Mouse (Mus musculus) CH12.LX (cell line): Measurements from ENCODE around the gene Hes5. TPM values are rescaled to one million over a fixed set of nuclear protein-coding genes. Genes with fewer than 3 reads are reported as not detected.
A peak's percentile ranks its signal among the peaks of the same experiment; 100 is the strongest.

Experiments used
- DNase-seq: peaks from one replicate; pipeline ENCODE4 v3.0.0-alpha.2; 2013; ENCODE audit errors: extremely low read depth
- H3K27ac ChIP-seq: 2 replicates; pipeline ENCODE4 v1.5.1; 2012; ENCODE audit warnings: low read depth, mild to moderate bottlenecking, control low read depth, moderate library complexity; ENCODE audit not compliant: insufficient read depth
- H3K27me3 ChIP-seq: replicated peaks from 2 replicates; pipeline ENCODE3; 2012; ENCODE audit warnings: inconsistent platforms
- H3K36me3 ChIP-seq, 2 experiments: replicated peaks in 1 of 2; 2 replicates each; pipeline versions ENCODE3 to v1.6.1; 2012; ENCODE audit warnings: inconsistent platforms in 1 of 2, low read length in 1 of 2, mild to moderate bottlenecking in 1 of 2, mixed read lengths in 1 of 2, moderate library complexity in 1 of 2; ENCODE audit not compliant: control insufficient read depth in 1 of 2, insufficient read depth in 1 of 2
- H3K4me1 ChIP-seq, 2 experiments: 2 replicates each; pipeline ENCODE4 v1.6.1; 2012; ENCODE audit warnings: inconsistent platforms in 1 of 2, moderate library complexity in 1 of 2; ENCODE audit not compliant: insufficient read depth in 2 of 2, control insufficient read depth in 1 of 2
- H3K4me2 ChIP-seq: 2 replicates; pipeline ENCODE4 v1.6.1; 2012; ENCODE audit warnings: low read depth, mild to moderate bottlenecking, control low read depth; ENCODE audit not compliant: poor library complexity, insufficient read depth, severe bottlenecking
- H3K4me3 ChIP-seq, 3 experiments: fragments of 150-350 bp in 1 of 3; sonication (generic) in 1 of 3; replicated peaks in 1 of 3; 2 replicates each; pipeline versions ENCODE3 to v1.5.1; 2011 to 2012; ENCODE audit warnings: low read depth in 2 of 3, low read length in 2 of 3, mild to moderate bottlenecking in 2 of 3, moderate library complexity in 2 of 3, control low read depth in 1 of 3, improper control_type of control experiment in 1 of 3, inconsistent platforms in 1 of 3, mixed read lengths in 1 of 3; ENCODE audit not compliant: poor library complexity in 1 of 3
- H3K79me2 ChIP-seq: replicated peaks from 2 replicates; pipeline ENCODE4 v1.6.1; 2012; ENCODE audit warnings: mild to moderate bottlenecking, moderate library complexity; ENCODE audit not compliant: control insufficient read depth, poor library complexity, insufficient read depth, severe bottlenecking; ENCODE audit errors: extremely low read depth
- H3K9ac ChIP-seq: 2 replicates; pipeline ENCODE4 v1.6.1; 2012; ENCODE audit warnings: low read depth, mild to moderate bottlenecking, control low read depth, moderate library complexity; ENCODE audit not compliant: insufficient read depth
- H3K9me3 ChIP-seq: replicated peaks from 2 replicates; pipeline ENCODE3; 2012; ENCODE audit warnings: low read length, inconsistent platforms, mixed read lengths
- BHLHE40 ChIP-seq: IDR thresholded peaks from 2 replicates; pipeline ENCODE4 v1.6.1; 2011; ENCODE audit warnings: mild to moderate bottlenecking, low read depth, low read length, improper control_type of control experiment
- CHD1 ChIP-seq: IDR thresholded peaks from 2 replicates; pipeline ENCODE4 v1.6.1; 2012; ENCODE audit warnings: low read depth, low read length, improper control_type of control experiment, inconsistent platforms
- CHD2 ChIP-seq: IDR thresholded peaks from 2 replicates; pipeline ENCODE4 v1.6.1; 2011; ENCODE audit warnings: low read length, improper control_type of control experiment
- CTCF ChIP-seq, 2 experiments: IDR thresholded peaks in 1 of 2; conservative IDR thresholded peaks in 1 of 2; 2 replicates each; pipeline ENCODE4 v1.5.1; 2011 to 2012; ENCODE audit warnings: low read depth in 2 of 2, low read length in 2 of 2, improper control_type of control experiment in 1 of 2, inconsistent platforms in 1 of 2, mild to moderate bottlenecking in 1 of 2, moderate library complexity in 1 of 2
- E2F4 ChIP-seq: IDR thresholded peaks from 2 replicates; pipeline ENCODE4 v1.6.1; 2011; ENCODE audit warnings: low read depth, low read length, improper control_type of control experiment; ENCODE audit not compliant: insufficient replicate concordance
- ELF1 ChIP-seq: IDR thresholded peaks from 2 replicates; pipeline ENCODE4 v1.6.1; 2014; ENCODE audit warnings: low read depth, mild to moderate bottlenecking, inconsistent platforms, low read length, improper control_type of control experiment
- EP300 ChIP-seq: IDR thresholded peaks from 2 replicates; pipeline ENCODE4 v1.6.1; 2011; ENCODE audit warnings: low read length, improper control_type of control experiment
- ETS1 ChIP-seq: conservative IDR thresholded peaks from 2 replicates; pipeline ENCODE4 v1.6.1; 2012; ENCODE audit warnings: low read depth, mild to moderate bottlenecking, inconsistent platforms, low read length, improper control_type of control experiment, moderate library complexity
- GABPA ChIP-seq: IDR thresholded peaks from 2 replicates; pipeline ENCODE4 v1.6.1; 2012; ENCODE audit warnings: low read depth, low read length, improper control_type of control experiment, inconsistent platforms; ENCODE audit not compliant: insufficient replicate concordance
- HCFC1 ChIP-seq: IDR thresholded peaks from 2 replicates; pipeline ENCODE4 v1.6.1; 2012; ENCODE audit warnings: low read depth, mild to moderate bottlenecking, inconsistent platforms, low read length, improper control_type of control experiment
- IRF4 ChIP-seq: IDR thresholded peaks from 2 replicates; pipeline ENCODE4 v1.6.1; 2014; ENCODE audit warnings: low read depth, mild to moderate bottlenecking, inconsistent platforms, low read length, improper control_type of control experiment
- JUN ChIP-seq: IDR thresholded peaks from 2 replicates; pipeline ENCODE4 v1.6.1; 2011; ENCODE audit warnings: low read depth, mild to moderate bottlenecking, low read length, improper control_type of control experiment, moderate library complexity; ENCODE audit not compliant: insufficient read depth
- JUND ChIP-seq: conservative IDR thresholded peaks from 2 replicates; pipeline ENCODE4 v1.6.1; 2011; ENCODE audit warnings: low read depth, low read length, improper control_type of control experiment
- KAT2A ChIP-seq: IDR thresholded peaks from 2 replicates; pipeline ENCODE4 v1.6.1; 2012; ENCODE audit warnings: low read length, improper control_type of control experiment, inconsistent platforms; ENCODE audit not compliant: insufficient replicate concordance
- MAFK ChIP-seq: IDR thresholded peaks from 2 replicates; pipeline ENCODE4 v1.6.1; 2011; ENCODE audit warnings: low read length, improper control_type of control experiment; ENCODE audit not compliant: insufficient replicate concordance
- MAX ChIP-seq: IDR thresholded peaks from 2 replicates; pipeline ENCODE4 v1.6.1; 2011; ENCODE audit warnings: low read length, improper control_type of control experiment
- MAZ ChIP-seq: IDR thresholded peaks from 2 replicates; pipeline ENCODE4 v1.6.1; 2012; ENCODE audit warnings: low read depth, mild to moderate bottlenecking, inconsistent platforms, low read length, improper control_type of control experiment, moderate library complexity
- MEF2A ChIP-seq: IDR thresholded peaks from 2 replicates; pipeline ENCODE4 v1.6.1; 2014; ENCODE audit warnings: low read depth, mild to moderate bottlenecking, inconsistent platforms, low read length, improper control_type of control experiment, borderline replicate concordance
- MXI1 ChIP-seq: IDR thresholded peaks from 2 replicates; pipeline ENCODE4 v1.6.1; 2011; ENCODE audit warnings: mild to moderate bottlenecking, low read depth, low read length, improper control_type of control experiment
- MYC ChIP-seq: IDR thresholded peaks from 2 replicates; pipeline ENCODE4 v1.6.1; 2011; ENCODE audit warnings: low read depth, mild to moderate bottlenecking, improper control_type of control experiment, low read length
- NELFE ChIP-seq: IDR thresholded peaks from 2 replicates; pipeline ENCODE4 v1.6.1; 2011; ENCODE audit warnings: low read depth, low read length, improper control_type of control experiment
- NRF1 ChIP-seq: IDR thresholded peaks from 2 replicates; pipeline ENCODE4 v1.6.1; 2014; ENCODE audit warnings: low read depth, mild to moderate bottlenecking, inconsistent platforms, low read length, improper control_type of control experiment, moderate library complexity
- PAX5 ChIP-seq: IDR thresholded peaks from 2 replicates; pipeline ENCODE4 v1.6.1; 2012; ENCODE audit warnings: low read length, inconsistent platforms, mixed read lengths
- POLR2A ChIP-seq: IDR thresholded peaks from 2 replicates; pipeline ENCODE4 v1.6.1; 2011; ENCODE audit warnings: low read depth, mild to moderate bottlenecking, improper control_type of control experiment, low read length
- POLR2AphosphoS2 ChIP-seq: IDR thresholded peaks from 2 replicates; pipeline ENCODE4 v1.6.1; 2011; ENCODE audit warnings: low read depth, low read length, improper control_type of control experiment
- RAD21 ChIP-seq: IDR thresholded peaks from 2 replicates; pipeline ENCODE4 v1.6.1; 2011; ENCODE audit warnings: low read depth, mild to moderate bottlenecking, low read length, improper control_type of control experiment, moderate library complexity
- RCOR1 ChIP-seq: conservative IDR thresholded peaks from 2 replicates; pipeline ENCODE4 v1.6.1; 2012; ENCODE audit warnings: low read depth, mild to moderate bottlenecking, inconsistent platforms, low read length, improper control_type of control experiment
- SIN3A ChIP-seq: IDR thresholded peaks from 2 replicates; pipeline ENCODE4 v1.6.1; 2012; ENCODE audit warnings: low read length, improper control_type of control experiment, inconsistent platforms
- SMC3 ChIP-seq: IDR thresholded peaks from 2 replicates; pipeline ENCODE4 v1.6.1; 2011; ENCODE audit warnings: low read depth, low read length, improper control_type of control experiment
- TBP ChIP-seq: conservative IDR thresholded peaks from 2 replicates; pipeline ENCODE4 v1.6.1; 2011; ENCODE audit warnings: low read depth, low read length, improper control_type of control experiment
- TCF12 ChIP-seq: IDR thresholded peaks from 2 replicates; pipeline ENCODE4 v1.6.1; 2014; ENCODE audit warnings: low read depth, mild to moderate bottlenecking, inconsistent platforms, low read length, improper control_type of control experiment
- UBTF ChIP-seq: IDR thresholded peaks from 2 replicates; pipeline ENCODE4 v1.6.1; 2012; ENCODE audit warnings: low read depth, mild to moderate bottlenecking, inconsistent platforms, low read length, improper control_type of control experiment, moderate library complexity
- USF1 ChIP-seq: IDR thresholded peaks from 2 replicates; pipeline ENCODE4 v1.6.1; 2014; ENCODE audit warnings: low read depth, mild to moderate bottlenecking, inconsistent platforms, low read length, improper control_type of control experiment
- USF2 ChIP-seq: conservative IDR thresholded peaks from 2 replicates; pipeline ENCODE4 v1.6.1; 2011; ENCODE audit warnings: low read depth, low read length, improper control_type of control experiment
- ZC3H11A ChIP-seq: IDR thresholded peaks from 2 replicates; pipeline ENCODE4 v1.6.1; 2012; ENCODE audit warnings: low read depth, mild to moderate bottlenecking, inconsistent platforms, low read length, improper control_type of control experiment
- ZKSCAN1 ChIP-seq: IDR thresholded peaks from 2 replicates; pipeline ENCODE4 v1.6.1; 2012; ENCODE audit warnings: low read depth, inconsistent platforms, low read length, improper control_type of control experiment, borderline replicate concordance
- ZMIZ1 ChIP-seq: IDR thresholded peaks from 2 replicates; pipeline ENCODE4 v1.6.1; 2012; ENCODE audit warnings: low read depth, mild to moderate bottlenecking, inconsistent platforms, low read length, improper control_type of control experiment
- ZNF384 ChIP-seq: IDR thresholded peaks from 2 replicates; pipeline ENCODE4 v1.6.1; 2012; ENCODE audit warnings: low read depth, low read length, improper control_type of control experiment, inconsistent platforms
- dilution Hi-C: fragments of 300-500 bp; cut with MboI; formaldehyde crosslinking; loops from 2 replicates; pipeline ENCODE4 v1.14.3; 2020; ENCODE audit warnings: low sequenced_read_pairs; ENCODE audit not compliant: extremely low pct_unique_long_range_greater_than_20kb, extremely low pct_ligation_motif_present
- in situ Hi-C: fragments of 300-500 bp; cut with MboI; formaldehyde crosslinking; loops from 3 replicates; pipeline ENCODE4 v1.14.3; 2019; ENCODE audit warnings: low sequenced_read_pairs, low pct_ligation_motif_present, low pct_unique_long_range_greater_than_20kb, mixed read lengths
- polyA plus RNA-seq: library from polyadenylated mRNA; unstranded; fragments of >175 nt; gene quantifications from 2 replicates; pipeline ENCODE4 v1.2.1, GENCODE M21; 2012; ENCODE audit warnings: low read depth; ENCODE audit not compliant: insufficient read length
- total RNA-seq, 2 experiments: library from RNA; depleted of rRNA; stranded (reverse); fragments of 300-350 nt in 1 of 2; fragments of >200 nt in 1 of 2; gene quantifications; 2 replicates each; pipeline ENCODE4 v1.2.3; 2012 to 2014

Hes5 gene
- total and polyA plus RNA-seq, 3 experiments, result 1.7 to 6.8 (median 2.1) TPM

GRCm38 (mm10) chr4:154963901-154964580 lies 3.3 kb downstream of the Hes5 start, which contains the start of gene Pank4:
Gene Pank4 (plus strand): TSS chr4:154964123.
- Histone ChIP-seq H3K4me1 (peaks cover 24 to 63% of the 10 kb centered on the region in 2 experiments), H3K9ac (peak within 1 kb of the TSS; percentile 65), H3K4me3 (peak within 1 kb of the TSS; percentile 63 to 94 (median 84)), H3K36me3 (peaks cover 6 to 33% of the 10 kb centered on the region in 2 experiments), H3K9me3 (no peaks in the 10 kb centered on the region), H3K79me2 (peaks cover 46% of the 10 kb centered on the region), H3K27me3 (peaks cover 40% of the 10 kb centered on the region), H3K27ac (peak within 1 kb of the TSS; percentile 49), H3K4me2 (peak within 1 kb of the TSS; percentile 79)
- in situ Hi-C loops, result loop anchor here (25.0 kb wide), 1 partner anchor 273 kb away; the partner anchor contains the start of gene Faap20
- DNase-seq, result peak; percentile 91
- dilution Hi-C loops, result no loop called here
- no peak for TF ChIP-seq MAX
- 0 out of 2 replicates have a peak, but pooled peaks have one; percentile 65 for TF ChIP-seq POLR2AphosphoS2
- peak; percentile 77 for TF ChIP-seq ZMIZ1
- no peak for TF ChIP-seq EP300
- no peak for TF ChIP-seq GABPA
- no peak for TF ChIP-seq CHD2
- no peak for TF ChIP-seq JUN
- no peak for TF ChIP-seq ZC3H11A
- TF ChIP-seq HCFC1, result peak; percentile 79
- TF ChIP-seq ELF1, result 0 out of 2 replicates have a peak, but pooled peaks have one; percentile 14
- no peak for TF ChIP-seq JUND
- peak; percentile 60 for TF ChIP-seq SIN3A
- no peak for TF ChIP-seq MAZ
- no peak for TF ChIP-seq CTCF (conservative IDR thresholded peaks at IDR 0.05 in 1 of 2, IDR thresholded peaks at IDR 0.05 in 1 of 2; ENCODE audit: low read depth in 2 of 2, low read length in 2 of 2)
- peak; percentile 96 for TF ChIP-seq TCF12
- TF ChIP-seq MAFK, result no peak
- TF ChIP-seq ZNF384, result no peak
- no peak for TF ChIP-seq ZKSCAN1
- no peak for TF ChIP-seq RCOR1
- no peak for TF ChIP-seq CHD1
- peak; percentile 77 for TF ChIP-seq MXI1
- no peak for TF ChIP-seq E2F4
- no peak for TF ChIP-seq MYC
- TF ChIP-seq MEF2A, result peak; percentile 26; the same call in 1 of the 2 replicates
- TF ChIP-seq PAX5, result no peak
- TF ChIP-seq NELFE, result peak; percentile 89
- no peak for TF ChIP-seq SMC3
- TF ChIP-seq BHLHE40, result no peak
- no peak; the same call in 1 of the 2 replicates for TF ChIP-seq KAT2A
- peak; percentile 56; the same call in 1 of the 2 replicates for TF ChIP-seq NRF1
- TF ChIP-seq TBP, result peak; percentile 78
- TF ChIP-seq USF1, result no peak
- no peak for TF ChIP-seq USF2
- no peak for TF ChIP-seq ETS1
- peak; percentile 64; the same call in 1 of the 2 replicates for TF ChIP-seq UBTF
- TF ChIP-seq IRF4, result no peak; the same call in 1 of the 2 replicates
- TF ChIP-seq POLR2A, result peak; percentile 92
- TF ChIP-seq RAD21, result no peak
